Mouse (Mus musculus) c-Kit-positive CD71-negative TER-119-negative erythroid progenitor cells, embryonic 14.5 days (primary cell): ENCODE measurements around the gene Ak5.

Source experiments
- DNase-seq: peaks from one replicate; pipeline ENCODE4 v3.0.0-alpha.2; 2013; ENCODE audit warnings: low read depth

The Ak5 gene

GRCm38 (mm10) chr3:152564516-152565113 is 103.5 kb downstream of the Ak5 start:
- no peak for DNase-seq

- no peak for DNase-seq
Observed at GRCm38 (mm10) chr3:152563833-152564232, 104.3 kb downstream of the Ak5 start.

- DNase-seq, result no peak
Observed at GRCm38 (mm10) chr3:152561708-152562107, 106.5 kb downstream of the Ak5 start.

GRCm38 (mm10) chr3:152559295-152559694 is 108.9 kb downstream of the Ak5 start:
- no peak for DNase-seq

GRCm38 (mm10) chr3:152558106-152558505 is 110.1 kb downstream of the Ak5 start:
- no peak for DNase-seq

GRCm38 (mm10) chr3:152557659-152558058 is 110.5 kb downstream of the Ak5 start:
- DNase-seq, result peak; percentile 42

GRCm38 (mm10) chr3:152556919-152557318 is 111.2 kb downstream of the Ak5 start:
- DNase-seq, result no peak

GRCm38 (mm10) chr3:152556435-152556834 is 111.7 kb downstream of the Ak5 start:
- no peak for DNase-seq

- DNase-seq, result no peak
Observed at GRCm38 (mm10) chr3:152555216-152555615, 112.9 kb downstream of the Ak5 start.

GRCm38 (mm10) chr3:152554366-152554765 is 113.8 kb downstream of the Ak5 start:
- no peak for DNase-seq

- DNase-seq, result no peak
Observed at GRCm38 (mm10) chr3:152552641-152553040, 115.5 kb downstream of the Ak5 start.

- DNase-seq, result no peak
Observed at GRCm38 (mm10) chr3:152550528-152551115, 117.5 kb downstream of the Ak5 start.

GRCm38 (mm10) chr3:152550031-152550430 is 118.1 kb downstream of the Ak5 start:
- DNase-seq, result no peak

- no peak for DNase-seq
Observed at GRCm38 (mm10) chr3:152544921-152545320, 123.2 kb downstream of the Ak5 start.

GRCm38 (mm10) chr3:152542298-152542697 is 125.9 kb downstream of the Ak5 start:
- DNase-seq, result no peak

- DNase-seq, result no peak
Observed at GRCm38 (mm10) chr3:152530344-152530743, 137.8 kb downstream of the Ak5 start.

GRCm38 (mm10) chr3:152529058-152529972 is 138.8 kb downstream of the Ak5 start:
- DNase-seq, result no peak

- DNase-seq, result no peak
Observed at GRCm38 (mm10) chr3:152526721-152527120, 141.4 kb downstream of the Ak5 start.

GRCm38 (mm10) chr3:152523315-152523638 is 144.9 kb downstream of the Ak5 start:
- no peak for DNase-seq

GRCm38 (mm10) chr3:152522634-152523314 is 145.4 kb downstream of the Ak5 start:
- DNase-seq, result no peak

- no peak for DNase-seq
Observed at GRCm38 (mm10) chr3:152521054-152521453, 147.1 kb downstream of the Ak5 start.

GRCm38 (mm10) chr3:152520074-152520473 is 148.1 kb downstream of the Ak5 start:
- DNase-seq, result no peak

GRCm38 (mm10) chr3:152519556-152519955 is 148.6 kb downstream of the Ak5 start:
- no peak for DNase-seq
